Mouse (Mus musculus): ENCODE results near the gene Zfp933. TPM values are rescaled to one million over a fixed set of nuclear protein-coding genes. Genes with fewer than 3 reads are reported as not detected.
"Not testable (repeated sequence)": the region's sequence is repeated elsewhere in the genome, so short reads cannot be mapped to it uniquely, and the experiment has no call there.

Gene Zfp933
- polyA plus RNA-seq, 1 experiment, result 1.1 TPM

DNA sequence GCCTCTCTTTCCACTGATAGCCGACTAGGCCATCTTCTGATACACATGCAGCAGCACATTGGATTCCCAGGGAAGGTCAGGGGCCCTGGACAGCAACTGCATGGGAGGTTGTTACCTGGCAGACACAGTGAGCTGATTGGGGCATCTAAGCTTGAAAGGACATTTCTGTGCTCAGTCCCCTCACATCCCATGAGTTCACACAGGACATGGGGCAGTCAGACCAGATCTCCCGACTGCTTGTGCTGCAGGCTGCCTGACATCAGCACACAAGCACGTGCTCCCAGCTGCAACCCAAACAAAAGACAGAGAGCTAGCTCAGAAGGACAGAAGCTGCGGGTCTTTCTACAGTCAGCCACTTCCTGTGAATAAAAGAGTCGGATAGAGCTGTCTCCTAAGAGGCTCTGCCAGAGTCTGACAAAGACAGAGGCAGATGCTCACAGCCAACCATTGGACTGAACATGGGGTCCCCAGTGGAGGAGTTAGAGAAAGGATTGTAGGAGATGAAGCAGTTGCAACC, 34.9 kb downstream of the Zfp933 start:
- no peak for TF ChIP-seq CTCF (IDR thresholded peaks at IDR 0.05; ENCODE audit: insufficient read depth, low read length)
- no peak for TF ChIP-seq POLR2A (IDR thresholded peaks at IDR 0.05; ENCODE audit: borderline replicate concordance, extremely low read depth, low read depth, low read length)
- Histone ChIP-seq H3K4me1 (ENCODE audit: control insufficient read depth, insufficient read depth, low read length) (no peaks in the 10 kb centered on the region; the same call in 1 of the 2 replicates), H3K4me3 (replicated peaks; ENCODE audit: extremely low read depth, low read depth, low read length) (no peak overlapping the region)
- WGBS, result 39% methylated on average over 5 of the region's 5 CpGs
- no peak for DNase-seq

DNA sequence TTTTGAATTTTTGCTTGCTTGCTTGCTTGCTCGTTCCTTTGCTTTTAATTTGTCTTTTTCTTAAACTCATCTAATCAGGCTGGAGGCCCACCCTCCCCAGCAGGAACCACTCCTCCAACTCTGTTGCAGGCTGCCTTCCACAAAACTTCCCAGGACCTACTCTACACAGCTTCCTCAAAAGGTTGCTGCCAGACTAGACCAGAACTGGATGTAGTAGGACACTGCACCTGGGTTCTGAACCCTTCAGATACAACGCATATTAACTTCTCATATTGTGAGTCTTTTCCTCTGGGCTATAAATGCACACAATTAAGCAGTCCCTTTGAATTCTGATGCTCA, 38.2 kb downstream of the Zfp933 start:
- 48% methylated on average over 2 of the region's 2 CpGs for WGBS
- not testable (repeated sequence) for H3K4me3 ChIP-seq (replicated peaks; ENCODE audit: extremely low read depth, low read depth, low read length); DNase-seq; H3K4me1 ChIP-seq (ENCODE audit: control insufficient read depth, insufficient read depth, low read length)

DNA sequence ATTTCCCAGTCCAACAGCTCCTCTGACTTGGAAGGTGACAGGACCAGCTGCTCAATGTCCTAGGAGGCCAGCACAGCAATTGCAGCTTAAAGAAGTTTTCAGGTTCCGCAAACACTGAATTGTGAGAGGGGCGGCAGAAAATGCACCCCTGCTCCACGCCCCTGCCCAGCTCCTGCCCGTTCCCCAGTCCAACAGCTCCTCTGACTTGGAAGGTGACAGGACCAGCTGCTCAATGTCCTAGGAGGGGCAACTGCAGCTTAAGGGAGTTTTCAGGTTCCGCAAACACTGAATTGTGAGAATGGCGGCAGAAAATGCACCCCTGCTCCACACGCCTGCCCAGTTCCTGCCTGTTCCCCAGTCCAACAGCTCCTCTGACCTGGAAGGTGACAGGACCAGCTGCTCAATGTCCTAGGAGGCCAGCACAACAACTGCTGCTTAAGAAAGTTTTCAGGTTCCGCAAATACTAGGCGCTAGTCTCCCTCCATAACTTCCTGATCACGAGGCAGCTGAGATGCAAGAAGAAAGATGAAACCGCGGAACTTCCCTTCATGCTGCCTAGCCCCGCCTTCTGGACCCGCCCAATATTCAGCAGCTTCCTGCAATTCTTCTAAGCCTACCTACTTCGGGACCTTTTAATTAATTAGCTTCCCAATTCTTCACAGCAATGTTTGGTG, 38.7 kb downstream of the Zfp933 start, which contains the start of gene Zfp984:
Zfp984 (minus strand) TSS at position 497 of the 674 bp plus-strand sequence.
- 11% methylated on average over 15 of the region's 15 CpGs for WGBS
- DNase-seq, result peak; percentile 28
- peak; percentile 22; the same call in 1 of the 2 replicates for TF ChIP-seq POLR2A (IDR thresholded peaks at IDR 0.05; ENCODE audit: borderline replicate concordance, extremely low read depth, low read depth, low read length)

DNA sequence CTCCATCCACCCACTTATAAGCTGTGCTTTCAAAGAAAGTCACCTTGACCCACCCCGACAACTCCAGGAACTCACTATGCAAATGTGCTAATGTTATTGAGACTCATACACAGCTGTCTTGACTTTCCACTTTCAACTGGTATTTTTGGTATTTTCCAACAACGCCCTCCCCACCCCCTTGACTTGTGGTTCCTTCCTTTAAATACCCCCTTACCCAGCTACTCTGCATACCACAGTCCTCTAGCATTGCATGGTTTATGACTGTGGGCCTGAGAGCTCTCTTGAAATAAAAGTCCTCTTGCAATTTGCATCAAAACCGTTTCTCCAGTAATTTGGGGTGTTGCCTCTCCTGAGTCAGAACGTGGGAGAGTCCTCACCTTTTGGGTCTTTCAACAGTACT, 39.7 kb downstream of the Zfp933 start:
- WGBS, result 57% methylated on average over 4 of the region's 4 CpGs
- not testable (repeated sequence) for H3K4me3 ChIP-seq (replicated peaks; ENCODE audit: extremely low read depth, low read depth, low read length); DNase-seq; H3K4me1 ChIP-seq (ENCODE audit: control insufficient read depth, insufficient read depth, low read length)

More for the DNA sequence above, 38.7 kb downstream of the Zfp933 start, which contains the start of gene Zfp984:
- not testable (repeated sequence) for H3K4me1 ChIP-seq (ENCODE audit: control insufficient read depth, insufficient read depth, low read length)
- H3K4me3 ChIP-seq (replicated peaks; ENCODE audit: extremely low read depth, low read depth, low read length), result peak within 1 kb of the TSS; percentile 67

DNA sequence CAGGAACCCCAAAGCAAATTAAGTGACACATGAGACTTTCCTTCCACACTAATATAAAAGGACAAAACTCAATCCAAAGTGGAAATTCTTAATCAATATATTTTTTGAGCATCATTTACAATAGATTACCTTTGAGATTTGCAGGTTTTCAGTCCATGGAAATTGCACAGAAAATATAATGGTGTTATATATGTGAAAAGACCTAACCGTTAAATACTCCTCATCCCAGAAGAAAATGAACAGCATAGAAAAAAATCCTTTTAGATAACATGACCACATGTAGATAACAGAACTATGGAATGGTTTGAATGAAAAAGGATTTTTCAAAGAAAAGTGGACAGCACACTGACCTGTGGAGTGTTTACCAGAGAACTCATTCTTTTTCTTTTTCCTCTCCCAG, 52.9 kb downstream of the Zfp933 start:
- WGBS, result 88% methylated on average over 1 of the region's 1 CpGs
- not testable (repeated sequence) for H3K4me1 ChIP-seq (ENCODE audit: control insufficient read depth, insufficient read depth, low read length); H3K4me3 ChIP-seq (replicated peaks; ENCODE audit: extremely low read depth, low read depth, low read length); DNase-seq

DNA sequence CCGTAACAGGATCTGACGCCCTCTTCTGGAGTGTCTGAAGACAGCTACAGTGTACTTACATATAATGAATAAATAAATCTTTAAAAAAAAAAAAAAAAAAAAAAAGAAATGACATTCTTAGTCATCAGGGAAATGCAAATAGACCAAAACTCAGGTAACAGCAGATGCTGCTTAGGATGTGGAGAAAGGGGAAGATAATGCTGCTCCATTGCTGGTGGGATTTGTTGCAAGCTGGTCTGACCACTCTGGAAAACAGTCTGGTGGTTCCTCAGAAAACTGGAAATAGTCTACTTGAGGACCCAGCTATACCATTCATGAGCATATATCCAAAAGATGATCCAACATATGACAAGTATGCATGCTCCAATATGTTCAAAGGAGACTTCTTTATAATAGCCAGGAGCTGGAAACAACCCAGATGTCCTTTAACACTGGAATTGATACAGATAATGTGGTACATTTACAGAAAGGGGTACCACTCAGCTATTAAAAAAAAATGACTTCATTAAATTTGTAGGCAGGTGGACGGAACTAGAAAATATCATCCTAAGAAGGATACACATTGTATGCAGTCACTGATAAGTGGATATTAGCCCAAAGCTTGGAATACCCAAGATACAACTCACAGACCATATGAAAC, 54.0 kb downstream of the Zfp933 start:
- H3K4me1 ChIP-seq (ENCODE audit: control insufficient read depth, insufficient read depth, low read length); DNase-seq: not testable (repeated sequence)
- WGBS, result 96% methylated on average over 2 of the region's 3 CpGs

DNA sequence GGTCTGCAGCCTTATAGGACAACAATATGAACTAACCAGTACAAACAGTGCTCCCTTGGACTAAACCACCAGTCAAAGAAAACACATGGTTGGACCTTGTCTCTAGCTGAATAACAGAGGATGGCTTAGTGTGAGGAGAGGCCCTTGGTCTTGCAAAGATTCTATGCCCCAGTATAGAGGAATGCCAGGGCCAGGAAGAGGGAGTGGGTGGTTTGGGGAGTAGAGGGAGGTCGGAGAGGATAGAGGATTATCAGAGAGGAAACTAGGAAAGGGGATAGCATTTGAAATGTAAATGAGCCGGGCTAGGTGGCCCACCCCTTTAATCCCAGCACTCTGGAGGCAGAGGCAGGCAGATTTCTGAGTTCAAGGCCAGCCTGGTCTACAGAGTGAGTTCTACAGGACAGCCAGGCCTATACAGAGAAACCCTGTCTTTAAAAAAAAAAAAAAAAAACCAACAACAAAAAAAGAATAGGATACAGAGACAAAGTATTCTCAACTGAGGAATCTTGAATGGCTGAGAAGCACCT, 54.7 kb downstream of the Zfp933 start:
- H3K4me3 ChIP-seq (replicated peaks; ENCODE audit: extremely low read depth, low read depth, low read length); H3K4me1 ChIP-seq (ENCODE audit: control insufficient read depth, insufficient read depth, low read length); DNase-seq: not testable (repeated sequence)
- 62% methylated on average over 2 of the region's 2 CpGs for WGBS

More for the DNA sequence above, 54.0 kb downstream of the Zfp933 start:
- H3K4me3 ChIP-seq (replicated peaks; ENCODE audit: extremely low read depth, low read depth, low read length), result not testable (repeated sequence)

DNA sequence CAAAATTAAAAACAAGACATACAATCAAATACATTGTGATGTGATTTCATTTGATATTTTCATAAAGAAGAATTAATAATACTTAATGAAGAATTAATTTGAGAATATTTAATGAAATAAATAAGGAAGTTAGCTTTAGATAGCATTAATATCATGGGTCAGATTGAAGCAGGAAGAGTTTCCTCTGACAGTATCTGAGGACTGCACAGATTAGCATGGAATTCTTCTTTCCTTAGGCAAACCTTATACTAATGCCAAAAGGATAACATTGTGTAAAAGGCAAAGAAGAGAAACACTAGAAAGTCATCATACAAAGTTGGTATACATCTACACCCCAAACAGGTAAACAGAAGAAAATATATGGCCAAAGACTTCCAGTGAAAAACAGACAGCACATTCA, 56.4 kb downstream of the Zfp933 start:
- DNase-seq; H3K4me3 ChIP-seq (replicated peaks; ENCODE audit: extremely low read depth, low read depth, low read length): not testable (repeated sequence)

More for the DNA sequence above, 56.4 kb downstream of the Zfp933 start:
- H3K4me1 ChIP-seq (ENCODE audit: control insufficient read depth, insufficient read depth, low read length), result not testable (repeated sequence)

Other genes with a start within 250 kb of the Zfp933 start
- gene Zfp979, start 205.9 kb downstream of the Zfp933 start, polyA plus RNA-seq (2012; rRNA removed), result 0.16 and 0.33 TPM in 2 replicates
- not detected in 2 replicates for gene Zfp534, start 145.8 kb downstream of the Zfp933 start, polyA plus RNA-seq (2012; rRNA removed)
- gene Zfp984, start 38.6 kb downstream of the Zfp933 start, polyA plus RNA-seq (2012; rRNA removed), result 0.37 and 1.5 TPM in 2 replicates
- 45.1 and 70.3 TPM in 2 replicates for gene Miip, start 20.4 kb upstream of the Zfp933 start, polyA plus RNA-seq (2012; rRNA removed)
- 0.84 and 1.9 TPM in 2 replicates for gene Fv1, start 20.6 kb upstream of the Zfp933 start, polyA plus RNA-seq (2012; rRNA removed)
- gene Mfn2, start 56.3 kb upstream of the Zfp933 start, polyA plus RNA-seq (2012; rRNA removed), result 36.5 and 52.2 TPM in 2 replicates
- gene Plod1, start 88.4 kb upstream of the Zfp933 start, polyA plus RNA-seq (2012; rRNA removed), result 45.0 and 62.2 TPM in 2 replicates
- gene 2510039O18Rik, start 92.5 kb upstream of the Zfp933 start, polyA plus RNA-seq (2012; rRNA removed), result 84.1 and 97.5 TPM in 2 replicates
- gene Nppb, start 137.4 kb upstream of the Zfp933 start, polyA plus RNA-seq (2012; rRNA removed), result not detected in 2 replicates
- 31.3 and 55.1 TPM in 2 replicates for gene Nppa, start 152.4 kb upstream of the Zfp933 start, polyA plus RNA-seq (2012; rRNA removed)
- gene Clcn6, start 190.5 kb upstream of the Zfp933 start, polyA plus RNA-seq (2012; rRNA removed), result 14.1 and 14.9 TPM in 2 replicates
- gene Mthfr, start 190.7 kb upstream of the Zfp933 start, polyA plus RNA-seq (2012; rRNA removed), result 34.8 and 38.9 TPM in 2 replicates
- gene Agtrap, start 239.7 kb upstream of the Zfp933 start, polyA plus RNA-seq (2012; rRNA removed), result 50.1 and 56.8 TPM in 2 replicates